Mouse (Mus musculus) retina, embryonic 14.5 days (tissue): ENCODE results near the gene Sgms1.

Source experiments
- DNase-seq: peaks from one replicate; pipeline ENCODE4 v3.0.0-alpha.2; 2015; ENCODE audit warnings: low spot score

Sgms1 gene

GRCm38 (mm10) chr19:32389001-32389871, at the start of gene Sgms1:
Sgms1 (minus strand) TSS chr19:32389714.
- peak; percentile 94 for DNase-seq

GRCm38 (mm10) chr19:32425856-32426255, 36.3 kb upstream of the Sgms1 start:
- DNase-seq: no peak

- no peak for DNase-seq
These were observed 35.2 kb upstream of the Sgms1 start for GRCm38 (mm10) chr19:32424706-32425105.

GRCm38 (mm10) chr19:32419069-32419468, 29.6 kb upstream of the Sgms1 start:
- DNase-seq: no peak

- DNase-seq: no peak
These were observed 27.3 kb upstream of the Sgms1 start for GRCm38 (mm10) chr19:32416692-32417317.

- DNase-seq: no peak
These were observed 20.3 kb upstream of the Sgms1 start for GRCm38 (mm10) chr19:32409603-32410360.

GRCm38 (mm10) chr19:32406717-32407116, 17.2 kb upstream of the Sgms1 start:
- DNase-seq: no peak

GRCm38 (mm10) chr19:32404386-32404785, 14.9 kb upstream of the Sgms1 start:
- DNase-seq: no peak

GRCm38 (mm10) chr19:32403834-32404233, 14.3 kb upstream of the Sgms1 start:
- DNase-seq: no peak

- DNase-seq: no peak
These were observed 9.0 kb upstream of the Sgms1 start for GRCm38 (mm10) chr19:32398491-32398890.

- no peak for DNase-seq
These were observed 6.8 kb upstream of the Sgms1 start for GRCm38 (mm10) chr19:32396303-32396702.

- DNase-seq: no peak
These were observed 5.3 kb upstream of the Sgms1 start for GRCm38 (mm10) chr19:32394825-32395224.

GRCm38 (mm10) chr19:32393758-32394450, 4.4 kb upstream of the Sgms1 start:
- DNase-seq: no peak

GRCm38 (mm10) chr19:32393092-32393745, 3.7 kb upstream of the Sgms1 start:
- no peak for DNase-seq

- no peak for DNase-seq
These were observed 1.9 kb upstream of the Sgms1 start for GRCm38 (mm10) chr19:32391441-32391840.

- no peak for DNase-seq
These were observed 602 bp upstream of the Sgms1 start for GRCm38 (mm10) chr19:32390116-32390515.

GRCm38 (mm10) chr19:32388191-32388921, 1.2 kb downstream of the Sgms1 start:
- peak; percentile 91 for DNase-seq

GRCm38 (mm10) chr19:32387403-32388190, 1.9 kb downstream of the Sgms1 start:
- peak; percentile 52 for DNase-seq

- no peak for DNase-seq
These were observed 2.7 kb downstream of the Sgms1 start for GRCm38 (mm10) chr19:32386556-32387402.
